Mouse (Mus musculus): ENCODE measurements around the gene Lasp1. TPM values are rescaled to one million over a fixed set of nuclear protein-coding genes. Genes with fewer than 3 reads are reported as not detected.

Lasp1 gene
- total and polyA plus RNA-seq, 3 experiments: 12.5 to 45.4 (median 18.6) TPM

DNA sequence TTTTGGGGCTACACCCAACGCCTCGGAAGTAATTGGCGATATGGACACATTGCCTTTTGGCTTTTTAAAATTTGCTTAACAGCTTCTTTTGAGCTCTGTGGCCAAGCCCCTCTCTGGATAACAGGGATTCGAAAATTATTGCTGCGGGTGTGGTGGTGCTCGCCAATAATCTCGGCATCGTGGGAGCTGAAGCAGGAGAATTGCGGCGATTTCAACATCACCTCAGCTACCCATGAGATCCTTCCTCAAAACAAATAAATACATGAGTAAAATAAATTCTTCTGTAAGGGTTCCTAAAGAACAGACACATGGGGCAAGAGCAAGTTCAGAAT is 16.3 kb upstream of the Lasp1 start:
- Histone ChIP-seq H3K9ac (ENCODE audit: insufficient read depth, low read depth) (peak overlapping the region; percentile 71), H3K4me1 (ENCODE audit: control insufficient read depth in 1 of 2, insufficient read depth in 2 of 2) (peaks cover 8 to 30% of the 10 kb centered on the region in 2 experiments), H3K4me3 (replicated peaks in 1 of 3; ENCODE audit: low read depth in 2 of 3, low read length in 2 of 3, poor library complexity in 1 of 3) (peak overlapping the region; percentile 83 to 96 (median 90)), H3K27ac (ENCODE audit: insufficient read depth, low read depth) (no peak overlapping the region), H3K27me3 (replicated peaks) (peaks cover 2% of the 10 kb centered on the region), H3K4me2 (ENCODE audit: insufficient read depth, low read depth, poor library complexity, severe bottlenecking) (peak overlapping the region; percentile 75), H3K9me3 (replicated peaks; ENCODE audit: low read length) (peaks cover 4% of the 10 kb centered on the region), H3K79me2 (replicated peaks; ENCODE audit: control insufficient read depth, extremely low read depth, insufficient read depth, poor library complexity, severe bottlenecking) (peaks cover 39% of the 10 kb centered on the region), H3K36me3 (replicated peaks in 1 of 2; ENCODE audit: control insufficient read depth in 1 of 2, insufficient read depth in 1 of 2, low read length in 1 of 2) (peaks cover 33 to 41% of the 10 kb centered on the region in 2 experiments)
- DNase-seq (ENCODE audit: extremely low read depth): no peak
- TF ChIP-seq MYC (IDR thresholded peaks at IDR 0.05; ENCODE audit: low read depth, low read length) (no peak), SIN3A (IDR thresholded peaks at IDR 0.05; ENCODE audit: low read length) (peak; percentile 34; the same call in 1 of the 2 replicates), ZMIZ1 (IDR thresholded peaks at IDR 0.05; ENCODE audit: low read depth, low read length) (peak; percentile 62; the same call in 1 of the 2 replicates), NRF1 (IDR thresholded peaks at IDR 0.05; ENCODE audit: low read depth, low read length) (no peak), POLR2A (IDR thresholded peaks at IDR 0.05; ENCODE audit: low read depth, low read length) (peak; percentile 78), NELFE (IDR thresholded peaks at IDR 0.05; ENCODE audit: low read depth, low read length) (peak; percentile 72), E2F4 (IDR thresholded peaks at IDR 0.05; ENCODE audit: insufficient replicate concordance, low read depth, low read length) (no peak)
- dilution Hi-C loops (cut with MboI; ENCODE audit: extremely low pct_ligation_motif_present, extremely low pct_unique_long_range_greater_than_20kb, low sequenced_read_pairs): no loop called here
- in situ Hi-C loops (cut with MboI; ENCODE audit: low pct_ligation_motif_present, low pct_unique_long_range_greater_than_20kb, low sequenced_read_pairs): no loop called here

- Histone ChIP-seq H3K79me2 (replicated peaks; ENCODE audit: control insufficient read depth, extremely low read depth, insufficient read depth, poor library complexity, severe bottlenecking) (0 out of 2 replicates have a peak, but pooled peaks cover 2% of the 10 kb centered on the region), H3K27ac (ENCODE audit: insufficient read depth, low read depth) (no peak overlapping the region), H3K9me3 (replicated peaks; ENCODE audit: low read length) (peaks cover 5% of the 10 kb centered on the region), H3K27me3 (replicated peaks) (peaks cover 7% of the 10 kb centered on the region), H3K9ac (ENCODE audit: insufficient read depth, low read depth) (no peak overlapping the region), H3K4me1 (ENCODE audit: control insufficient read depth in 1 of 2, insufficient read depth in 2 of 2) (peaks cover 0 to 8% of the 10 kb centered on the region in 2 experiments; a peak in 2 of 4 replicates), H3K4me3 (replicated peaks in 1 of 3; ENCODE audit: low read depth in 2 of 3, low read length in 2 of 3, poor library complexity in 1 of 3) (no peak overlapping the region), H3K36me3 (replicated peaks in 1 of 2; ENCODE audit: control insufficient read depth in 1 of 2, insufficient read depth in 1 of 2, low read length in 1 of 2) (peaks cover 0 to 2% of the 10 kb centered on the region in 2 experiments), H3K4me2 (ENCODE audit: insufficient read depth, low read depth, poor library complexity, severe bottlenecking) (no peak overlapping the region)
- no peak for TF ChIP-seq POLR2AphosphoS2 (IDR thresholded peaks at IDR 0.05; ENCODE audit: low read depth, low read length)
- TF ChIP-seq JUN (IDR thresholded peaks at IDR 0.05; ENCODE audit: insufficient read depth, low read depth, low read length): no peak
- no peak for TF ChIP-seq ZNF384 (IDR thresholded peaks at IDR 0.05; ENCODE audit: low read depth, low read length)
- no peak for TF ChIP-seq CTCF (conservative IDR thresholded peaks at IDR 0.05 in 1 of 2, IDR thresholded peaks at IDR 0.05 in 1 of 2; ENCODE audit: low read depth in 2 of 2, low read length in 2 of 2)
- TF ChIP-seq ZC3H11A (IDR thresholded peaks at IDR 0.05; ENCODE audit: low read depth, low read length): no peak
- TF ChIP-seq UBTF (IDR thresholded peaks at IDR 0.05; ENCODE audit: low read depth, low read length): no peak
- no peak for TF ChIP-seq ETS1 (conservative IDR thresholded peaks at IDR 0.05; ENCODE audit: low read depth, low read length)
- no peak for TF ChIP-seq MAZ (IDR thresholded peaks at IDR 0.05; ENCODE audit: low read depth, low read length)
- TF ChIP-seq BHLHE40 (IDR thresholded peaks at IDR 0.05; ENCODE audit: low read depth, low read length): no peak
- TF ChIP-seq TBP (conservative IDR thresholded peaks at IDR 0.05; ENCODE audit: low read depth, low read length): no peak
- no peak for TF ChIP-seq CHD1 (IDR thresholded peaks at IDR 0.05; ENCODE audit: low read depth, low read length)
- no peak for TF ChIP-seq ELF1 (IDR thresholded peaks at IDR 0.05; ENCODE audit: low read depth, low read length)
- no peak for TF ChIP-seq ZKSCAN1 (IDR thresholded peaks at IDR 0.05; ENCODE audit: borderline replicate concordance, low read depth, low read length)
- TF ChIP-seq GABPA (IDR thresholded peaks at IDR 0.05; ENCODE audit: insufficient replicate concordance, low read depth, low read length): no peak
- no peak for TF ChIP-seq KAT2A (IDR thresholded peaks at IDR 0.05; ENCODE audit: insufficient replicate concordance, low read length)
- TF ChIP-seq RAD21 (IDR thresholded peaks at IDR 0.05; ENCODE audit: low read depth, low read length): no peak
- DNase-seq (ENCODE audit: extremely low read depth): no peak
- dilution Hi-C loops (cut with MboI; ENCODE audit: extremely low pct_ligation_motif_present, extremely low pct_unique_long_range_greater_than_20kb, low sequenced_read_pairs) (no loop called here), in situ Hi-C loops (cut with MboI; ENCODE audit: low pct_ligation_motif_present, low pct_unique_long_range_greater_than_20kb, low sequenced_read_pairs) (no loop called here)
These were observed 10.8 kb upstream of the Lasp1 start for GRCm38 (mm10) chr11:97787961-97788360.

All from CH12.LX (cell line).